Mouse (Mus musculus) right cerebral cortex, postnatal 14 days (tissue): ENCODE measurements around the gene Stx1a.
A peak's percentile ranks its signal among the peaks of the same experiment; 100 is the strongest.

Experiments
- DNase-seq: peaks from one replicate; pipeline ENCODE4 v3.0.0; 2022

Stx1a gene

GRCm38 (mm10) chr5:135008671-135009589, 14.4 kb upstream of the Stx1a start, which contains the start of gene Abhd11:
Gene Abhd11, plus strand, starts transcription at chr5:135009152.
- DNase-seq, result peak; percentile 94

GRCm38 (mm10) chr5:135009590-135010319, 13.5 kb upstream of the Stx1a start:
- peak; percentile 78 for DNase-seq

- no peak for DNase-seq
These were observed 13.0 kb upstream of the Stx1a start for GRCm38 (mm10) chr5:135010320-135010709.

GRCm38 (mm10) chr5:135010841-135011743, 12.2 kb upstream of the Stx1a start:
- no peak for DNase-seq

GRCm38 (mm10) chr5:135011809-135012613, 11.3 kb upstream of the Stx1a start:
- no peak for DNase-seq

GRCm38 (mm10) chr5:135012671-135013441, 10.4 kb upstream of the Stx1a start:
- peak; percentile 87 for DNase-seq

GRCm38 (mm10) chr5:135015497-135015896, 7.8 kb upstream of the Stx1a start:
- peak; percentile 91 for DNase-seq

GRCm38 (mm10) chr5:135016224-135016759, 7.0 kb upstream of the Stx1a start:
- DNase-seq, result no peak

GRCm38 (mm10) chr5:135021814-135022213, 1.5 kb upstream of the Stx1a start:
- DNase-seq, result peak; percentile 46

- no peak for DNase-seq
These were observed 1.5 kb downstream of the Stx1a start for GRCm38 (mm10) chr5:135024665-135025224.

GRCm38 (mm10) chr5:135025899-135026298, 2.6 kb downstream of the Stx1a start:
- peak; percentile 67 for DNase-seq

- DNase-seq, result peak; percentile 76
These were observed 5.9 kb downstream of the Stx1a start for GRCm38 (mm10) chr5:135029007-135029854.

- no peak for DNase-seq
These were observed 9.3 kb downstream of the Stx1a start for GRCm38 (mm10) chr5:135032581-135032980.

GRCm38 (mm10) chr5:135034593-135034992, 11.3 kb downstream of the Stx1a start:
- no peak for DNase-seq

- DNase-seq, result peak; percentile 60
These were observed 12.5 kb downstream of the Stx1a start for GRCm38 (mm10) chr5:135035608-135036359.

- no peak for DNase-seq
These were observed 14.7 kb downstream of the Stx1a start for GRCm38 (mm10) chr5:135037946-135038345.

GRCm38 (mm10) chr5:135039541-135039940, 16.3 kb downstream of the Stx1a start:
- no peak for DNase-seq

- DNase-seq, result peak; percentile 38
These were observed 16.8 kb downstream of the Stx1a start for GRCm38 (mm10) chr5:135040059-135040458.

GRCm38 (mm10) chr5:135040777-135041176, 17.5 kb downstream of the Stx1a start:
- peak; percentile 43 for DNase-seq
